Mouse (Mus musculus) limb, embryonic 14.5 days (tissue): Measurements from ENCODE around the gene Bmper. TPM values are rescaled to one million over a fixed set of nuclear protein-coding genes. Genes with fewer than 3 reads are reported as not detected.

ENCODE experiments used
- ATAC-seq: fragments of 200-750 bp; cut with Nextera tagmentation; 2 replicates; pipeline ENCODE4 v1.8.0; 2017; ENCODE audit warnings: low read depth, moderate number of reproducible peaks, moderate TSS enrichment; ENCODE audit not compliant: low FRiP score
- DNase-seq: peaks from one replicate; pipeline ENCODE4 v3.0.0-alpha.2; 2015; ENCODE audit warnings: low spot score
- H3K27ac ChIP-seq: fragments of 300-500 bp; sonication (generic); replicated peaks from 2 replicates; pipeline ENCODE4 v1.5.1; 2014; ENCODE audit warnings: low read depth, mild to moderate bottlenecking, low read length, moderate library complexity, mixed read lengths
- H3K27me3 ChIP-seq: fragments of 300-500 bp; sonication (generic); 2 replicates; pipeline ENCODE4 v1.6.1; 2014; ENCODE audit warnings: low read length, mixed read lengths; ENCODE audit not compliant: control insufficient read depth, insufficient read depth
- H3K36me3 ChIP-seq: fragments of 300-500 bp; sonication (generic); 2 replicates; pipeline ENCODE4 v1.6.1; 2014; ENCODE audit warnings: mild to moderate bottlenecking, low read length, moderate library complexity, mixed read lengths; ENCODE audit not compliant: control insufficient read depth, insufficient read depth
- H3K4me1 ChIP-seq: fragments of 300-500 bp; sonication (generic); 2 replicates; pipeline ENCODE4 v1.6.1; 2014; ENCODE audit warnings: antibody characterized with exemption, low read length, mixed read lengths; ENCODE audit not compliant: control insufficient read depth, insufficient read depth
- H3K4me2 ChIP-seq: fragments of 300-500 bp; sonication (generic); replicated peaks from 2 replicates; pipeline ENCODE4 v1.6.1; 2014; ENCODE audit warnings: low read depth, mild to moderate bottlenecking, low read length, moderate library complexity; ENCODE audit not compliant: severe bottlenecking
- H3K4me3 ChIP-seq: fragments of 300-500 bp; sonication (generic); replicated peaks from 2 replicates; pipeline ENCODE4 v1.5.1; 2014; ENCODE audit warnings: low read length
- H3K9ac ChIP-seq: fragments of 300-500 bp; sonication (generic); 2 replicates; pipeline ENCODE4 v1.6.1; 2014; ENCODE audit warnings: mild to moderate bottlenecking, low read depth, low read length, moderate library complexity; ENCODE audit not compliant: severe bottlenecking
- H3K9me3 ChIP-seq: fragments of 300-500 bp; sonication (generic); 2 replicates; pipeline ENCODE4 v1.6.1; 2016; ENCODE audit warnings: low read length; ENCODE audit not compliant: control insufficient read depth
- POLR2A ChIP-seq: fragments of 200-500 bp; IDR thresholded peaks from 2 replicates; pipeline ENCODE4 v1.8.0; 2012; ENCODE audit warnings: inconsistent platforms, mild to moderate bottlenecking, moderate library complexity, borderline replicate concordance; ENCODE audit not compliant: insufficient read depth, insufficient read length; ENCODE audit errors: extremely low read depth
- WGBS: fragments of 180-500 bp; shearing (Covaris S2); extraction: QIAGEN DNeasy Blood & Tissue Kit; methylation state at CpG from one replicate; pipeline ENCODE4 v1.1.7; 2014; 5-methylcytosine and 5-hydroxymethylcytosine counted together
- polyA plus RNA-seq, 2 experiments: library from polyadenylated mRNA; depleted of rRNA in 1 of 2; stranded (reverse) in 1 of 2; unstranded in 1 of 2; fragments of >200 nt; fragmentation: Nextera tagmentation in 1 of 2; extraction: Ambion mirVana in 1 of 2; gene quantifications; 2 replicates each; pipeline versions ENCODE4 v1.2.1 to v1.2.3; 2012 to 2014

The Bmper gene
- polyA plus RNA-seq, 2 experiments, result 13.1 to 15.7 TPM

DNA sequence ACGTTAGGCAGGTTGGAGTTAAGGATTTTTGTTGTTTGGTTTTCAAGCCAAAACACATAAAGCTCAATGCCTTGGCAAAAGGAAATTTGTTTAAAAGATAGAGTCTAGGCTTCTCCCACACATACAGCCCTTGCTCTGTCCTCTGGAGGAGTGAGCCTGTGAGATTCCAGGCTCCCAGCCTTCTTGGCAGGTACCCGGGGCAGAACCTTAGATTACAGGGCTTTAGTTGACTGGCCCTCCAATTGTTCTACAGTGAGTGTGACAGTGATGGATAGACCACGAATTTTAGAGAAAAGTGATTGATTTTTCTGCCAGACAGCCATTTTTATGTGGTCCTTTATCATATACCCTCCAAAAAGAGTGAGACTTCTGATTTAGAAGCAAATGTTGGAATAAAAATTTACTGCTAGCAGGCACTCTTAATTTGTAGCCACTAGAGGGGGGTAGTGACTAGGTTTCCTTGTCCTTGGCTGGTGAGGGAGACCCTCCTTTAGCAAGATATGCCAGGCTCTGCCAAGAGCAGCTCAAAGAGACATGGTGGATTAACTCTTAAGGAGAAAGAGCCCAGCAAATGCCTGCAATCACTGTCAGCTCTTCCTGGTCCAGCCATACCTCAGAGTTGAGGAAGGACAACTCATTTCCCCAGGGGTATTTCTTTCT is 240.2 kb downstream of the Bmper start:
- H3K4me3 ChIP-seq, result no peak overlapping the region
- H3K27ac ChIP-seq, result no peak overlapping the region
- no peak overlapping the region for H3K9ac ChIP-seq
- H3K4me1 ChIP-seq, result no peaks in the 10 kb centered on the region
- H3K27me3 ChIP-seq, result no peaks in the 10 kb centered on the region
- no peak for TF ChIP-seq POLR2A
- H3K9me3 ChIP-seq, result no peaks in the 10 kb centered on the region
- DNase-seq, result peak; percentile 74
- no peak for ATAC-seq
- no peaks in the 10 kb centered on the region for H3K36me3 ChIP-seq
- 44% methylated on average over 3 of the region's 3 CpGs for WGBS
- no peak overlapping the region for H3K4me2 ChIP-seq

GRCm38 (mm10) chr9:23464981-23465630 is 242.2 kb downstream of the Bmper start:
- Histone ChIP-seq H3K4me3 (no peak overlapping the region), H3K4me1 (no peaks in the 10 kb centered on the region), H3K4me2 (no peak overlapping the region), H3K9me3 (no peaks in the 10 kb centered on the region), H3K27ac (no peak overlapping the region), H3K9ac (no peak overlapping the region), H3K27me3 (no peaks in the 10 kb centered on the region), H3K36me3 (no peaks in the 10 kb centered on the region)
- DNase-seq (no peak), ATAC-seq (no peak)
- WGBS, result 75% methylated on average over 7 of the region's 7 CpGs
- no peak for TF ChIP-seq POLR2A

GRCm38 (mm10) chr9:23469886-23470285 is 247.0 kb downstream of the Bmper start:
- H3K36me3 ChIP-seq, result no peaks in the 10 kb centered on the region
- no peak for TF ChIP-seq POLR2A
- H3K9me3 ChIP-seq, result no peaks in the 10 kb centered on the region
- no peak overlapping the region for H3K4me3 ChIP-seq
- WGBS, result 42% methylated on average over 1 of the region's 1 CpGs
- H3K9ac ChIP-seq, result no peak overlapping the region
- ATAC-seq, result no peak
- no peak overlapping the region for H3K27ac ChIP-seq
- H3K4me2 ChIP-seq, result no peak overlapping the region
- no peak for DNase-seq
- H3K27me3 ChIP-seq, result no peaks in the 10 kb centered on the region
- H3K4me1 ChIP-seq, result no peaks in the 10 kb centered on the region

GRCm38 (mm10) chr9:23485851-23486250 is 263.0 kb downstream of the Bmper start:
- no peak for TF ChIP-seq POLR2A
- Histone ChIP-seq H3K4me2 (no peak overlapping the region), H3K4me1 (no peaks in the 10 kb centered on the region), H3K9ac (no peak overlapping the region), H3K4me3 (no peak overlapping the region), H3K27ac (no peak overlapping the region), H3K27me3 (no peaks in the 10 kb centered on the region), H3K9me3 (no peaks in the 10 kb centered on the region), H3K36me3 (no peaks in the 10 kb centered on the region)
- DNase-seq (no peak), ATAC-seq (no peak)
- WGBS, result 77% methylated on average over 4 of the region's 4 CpGs

GRCm38 (mm10) chr9:23486725-23487378 is 264.0 kb downstream of the Bmper start:
- no peak for TF ChIP-seq POLR2A
- WGBS, result 30% methylated on average over 5 of the region's 5 CpGs
- Histone ChIP-seq H3K9me3 (no peaks in the 10 kb centered on the region), H3K36me3 (no peaks in the 10 kb centered on the region), H3K27ac (no peak overlapping the region), H3K27me3 (no peaks in the 10 kb centered on the region), H3K4me3 (no peak overlapping the region), H3K4me2 (no peak overlapping the region), H3K9ac (no peak overlapping the region), H3K4me1 (no peaks in the 10 kb centered on the region)
- DNase-seq (peak; percentile 25), ATAC-seq (no peak)
